Mouse (Mus musculus): ENCODE data around the gene Kcnip1.

The Kcnip1 gene

DNA sequence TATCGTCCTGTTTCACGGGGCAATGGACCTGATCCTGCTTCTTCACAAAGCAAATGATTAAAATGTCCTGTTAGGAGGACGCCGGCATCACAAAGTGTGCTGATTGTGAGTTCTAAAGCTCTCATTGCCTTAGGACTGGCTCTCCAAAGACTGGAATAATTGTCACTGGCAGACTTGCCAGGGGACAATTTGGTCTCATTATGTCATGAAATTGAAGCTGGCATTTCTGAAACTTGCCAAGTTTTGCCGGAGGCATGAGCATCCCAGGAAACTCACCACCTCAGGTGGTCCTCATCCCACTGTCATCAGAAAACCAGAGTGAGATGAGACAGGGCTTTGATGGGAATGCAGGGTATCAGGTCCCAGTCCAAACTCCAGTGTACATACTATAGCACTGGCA, 171.6 kb downstream of the Kcnip1 start:
- peak; percentile 30 to 50 for DNase-seq

DNA sequence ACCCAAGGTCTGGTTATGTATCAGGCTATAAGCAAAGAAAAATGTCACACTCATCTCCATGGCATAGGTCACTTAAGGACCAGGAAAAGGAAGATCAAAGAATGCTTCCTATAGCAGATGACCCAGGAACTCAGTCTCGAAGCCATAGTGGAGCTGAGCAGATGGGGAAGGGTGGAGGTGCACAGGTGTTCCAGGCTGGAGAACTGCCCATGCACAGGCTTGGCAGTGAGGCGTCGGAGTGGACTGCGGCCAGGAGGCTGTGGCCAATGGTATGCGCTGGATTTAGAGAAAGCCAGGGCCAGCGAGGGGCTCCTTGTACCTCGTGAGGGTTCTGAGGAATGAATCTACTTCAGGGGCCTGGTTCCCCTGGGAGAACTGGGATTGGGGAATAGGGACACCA, 172.1 kb downstream of the Kcnip1 start:
- DNase-seq: peak; percentile 85

DNA sequence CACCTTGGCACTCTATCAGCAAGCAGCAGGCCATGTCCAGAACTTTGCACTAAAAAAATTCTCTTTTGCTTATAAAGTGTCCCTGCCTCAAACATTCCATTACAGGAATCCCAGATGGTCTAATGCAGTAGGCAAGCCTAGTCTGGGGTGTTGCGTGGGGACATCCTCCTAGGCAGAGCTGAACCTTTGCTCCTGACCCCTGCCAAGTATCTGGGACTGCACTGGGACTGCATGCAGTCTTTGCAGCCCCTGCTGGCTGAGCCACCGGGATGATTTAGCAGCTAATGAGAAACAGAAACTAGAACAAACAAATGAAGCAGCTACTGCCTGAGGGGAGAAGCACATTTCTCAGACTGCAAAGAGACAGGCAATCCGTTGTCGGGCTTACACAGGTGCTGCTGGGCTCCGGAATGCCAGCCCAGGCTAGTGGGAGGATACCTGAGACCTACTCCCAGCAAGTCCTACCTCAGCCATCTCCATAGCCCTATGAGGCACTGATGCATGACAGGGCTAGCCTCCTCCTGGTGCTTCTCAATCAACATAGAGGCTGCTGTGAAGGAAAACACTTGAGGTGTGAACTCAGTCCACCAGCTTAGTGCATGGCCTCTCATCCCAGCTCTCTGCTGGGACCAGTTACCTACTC, 174.0 kb downstream of the Kcnip1 start:
- DNase-seq: no peak

DNA sequence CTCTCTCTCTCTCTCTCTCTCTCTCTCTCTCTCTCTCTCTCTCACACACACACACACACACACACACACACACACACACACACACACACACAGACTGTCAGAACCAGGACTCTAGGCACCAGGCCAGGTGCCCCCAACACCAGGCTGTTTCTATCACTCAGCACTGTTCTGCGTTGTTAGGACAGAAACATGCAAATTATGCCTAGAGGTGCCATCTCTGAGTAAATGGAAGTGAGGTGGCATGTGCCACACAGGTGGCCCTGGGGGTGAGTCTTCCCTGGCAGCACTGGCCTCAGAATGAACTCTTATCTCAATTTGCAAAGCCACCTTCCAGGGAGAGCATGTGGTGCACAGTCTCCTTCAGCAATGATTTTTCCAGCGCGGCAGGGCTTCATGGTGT, 176.9 kb downstream of the Kcnip1 start:
- DNase-seq: no peak

DNA sequence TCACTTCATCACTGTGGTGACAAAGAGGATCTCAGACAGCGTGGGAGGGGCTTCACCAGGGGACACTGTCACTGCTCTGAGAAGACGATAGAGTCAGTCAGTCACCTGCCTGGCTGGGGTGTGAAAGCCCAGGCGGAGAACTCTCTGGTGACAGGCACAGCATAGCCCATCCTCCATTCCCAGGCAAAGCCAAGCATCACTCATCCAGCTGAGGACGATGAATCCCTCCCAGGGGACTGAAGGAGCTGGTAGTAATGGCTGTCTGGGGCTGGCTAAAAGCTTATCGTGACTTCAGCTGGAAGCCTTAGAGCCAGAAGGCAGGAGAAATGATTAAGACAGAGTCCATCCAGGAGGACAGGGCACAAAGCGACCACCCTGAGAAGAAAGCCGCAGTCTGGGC, 182.8 kb downstream of the Kcnip1 start:
- no peak for DNase-seq

DNA sequence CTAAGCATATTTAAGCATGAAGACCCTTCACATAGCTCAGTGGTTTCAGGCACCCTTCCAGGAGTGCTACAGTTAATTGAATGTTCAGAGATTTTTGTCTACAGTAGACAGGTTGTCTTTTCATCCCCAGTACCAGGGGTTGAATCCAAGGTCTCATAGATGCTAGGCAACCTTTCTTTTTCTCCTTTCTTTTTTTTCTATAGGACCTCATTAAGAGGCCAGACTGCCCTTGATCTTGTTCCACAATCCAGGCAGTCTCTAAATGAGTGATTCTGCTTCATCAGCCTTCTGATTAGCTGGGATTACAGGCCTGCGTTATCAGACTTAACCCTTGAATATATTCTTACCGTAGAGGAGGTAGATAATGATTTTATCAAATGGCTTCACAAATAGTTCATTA, 189.9 kb downstream of the Kcnip1 start:
- no peak for DNase-seq

DNA sequence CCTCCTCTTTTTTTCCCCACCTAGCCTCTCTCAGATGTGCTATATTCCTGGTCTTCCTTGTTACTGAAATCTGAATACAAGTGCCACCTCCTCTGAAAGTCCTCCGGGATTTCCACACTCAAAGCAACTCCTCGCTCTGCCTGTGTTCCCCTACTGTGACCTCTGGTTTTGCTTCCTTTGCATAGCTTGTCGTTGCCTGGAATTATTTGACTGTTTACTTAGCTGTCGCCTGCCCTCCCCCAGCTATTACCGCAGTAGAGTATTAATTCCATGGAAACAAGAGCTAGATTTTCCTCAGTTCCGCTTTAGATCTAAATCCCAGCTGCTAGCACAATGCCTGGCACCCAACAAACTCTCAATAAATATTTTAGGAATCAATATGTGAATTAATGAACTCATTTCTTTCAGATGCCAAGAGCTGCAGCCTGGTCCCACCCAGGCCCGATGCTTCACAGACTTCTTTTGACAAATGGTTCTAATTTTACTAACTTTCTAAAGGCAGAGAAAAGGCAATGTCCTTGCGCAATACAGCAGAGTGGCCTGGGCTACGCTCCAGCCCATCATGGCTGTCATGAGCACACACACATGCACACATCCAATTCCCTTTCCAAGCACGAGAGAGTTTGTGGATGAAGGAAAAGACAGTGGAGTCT, 192.4 kb downstream of the Kcnip1 start:
- DNase-seq: no peak

DNA sequence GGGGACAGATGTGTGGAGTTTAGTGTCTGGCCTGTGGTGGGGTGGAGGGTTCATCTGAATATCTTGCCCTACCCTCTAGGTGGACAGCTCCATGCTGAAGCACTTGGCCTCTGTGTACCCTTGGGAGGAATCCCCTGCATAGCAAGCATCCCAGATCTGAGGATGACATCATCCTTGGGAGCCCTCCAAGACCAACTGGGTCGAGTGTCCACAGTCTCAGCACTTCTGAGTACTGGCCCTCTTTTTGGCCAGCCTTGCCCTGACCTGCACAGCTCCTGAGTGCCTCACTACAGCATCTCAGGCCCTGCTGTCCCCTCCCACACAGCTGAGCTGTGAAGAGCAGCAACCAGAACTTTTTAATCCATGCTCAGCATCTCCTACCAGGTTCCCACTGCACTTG, 193.0 kb downstream of the Kcnip1 start:
- no peak for DNase-seq

DNA sequence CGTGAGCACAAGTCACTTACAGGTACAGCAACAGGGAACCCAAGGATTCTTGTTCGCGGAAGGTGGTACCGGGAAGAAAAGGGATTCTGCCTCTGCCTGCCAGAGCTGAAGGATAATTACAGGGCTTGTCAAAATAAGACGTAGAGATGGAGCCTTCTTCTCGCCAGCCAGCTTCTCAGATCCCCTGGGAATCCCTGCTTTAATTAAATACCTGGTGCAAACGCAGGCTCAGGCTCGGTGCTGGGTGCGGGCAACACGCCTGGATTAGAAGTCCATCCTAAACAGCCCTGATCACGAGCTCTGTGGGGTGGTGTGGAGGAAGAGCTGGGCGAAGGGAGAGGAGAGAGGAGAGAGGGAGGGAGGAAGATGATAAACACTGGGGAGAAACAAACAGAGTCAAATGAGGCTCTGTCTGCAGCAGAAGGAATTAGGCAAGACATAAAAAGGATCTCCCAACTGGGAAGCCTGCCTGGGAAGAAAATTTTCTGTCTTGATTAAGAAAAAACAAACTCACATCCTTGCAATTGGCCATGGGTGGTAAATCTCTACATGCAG, 194.8 kb downstream of the Kcnip1 start:
- DNase-seq: no peak

DNA sequence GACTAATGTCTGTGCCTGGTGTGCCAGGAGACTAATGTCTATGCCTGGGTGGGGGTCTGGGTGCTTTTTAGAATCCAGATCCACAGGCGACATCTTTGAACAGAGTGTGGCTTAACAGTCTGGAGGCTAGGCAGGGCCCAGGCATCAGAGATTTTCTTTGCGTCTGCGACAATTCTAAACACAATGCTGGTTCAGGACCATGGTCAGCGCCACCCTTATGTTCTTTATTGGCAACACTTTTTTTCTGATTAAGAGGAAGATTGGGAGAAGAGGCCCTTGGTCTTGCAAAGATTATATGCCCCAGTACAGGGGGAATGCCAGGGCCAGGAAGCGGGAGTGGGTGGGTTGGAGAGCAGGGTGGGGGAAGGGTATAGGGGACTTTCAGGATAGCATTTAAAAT, 205.6 kb downstream of the Kcnip1 start:
- DNase-seq: no peak

DNA sequence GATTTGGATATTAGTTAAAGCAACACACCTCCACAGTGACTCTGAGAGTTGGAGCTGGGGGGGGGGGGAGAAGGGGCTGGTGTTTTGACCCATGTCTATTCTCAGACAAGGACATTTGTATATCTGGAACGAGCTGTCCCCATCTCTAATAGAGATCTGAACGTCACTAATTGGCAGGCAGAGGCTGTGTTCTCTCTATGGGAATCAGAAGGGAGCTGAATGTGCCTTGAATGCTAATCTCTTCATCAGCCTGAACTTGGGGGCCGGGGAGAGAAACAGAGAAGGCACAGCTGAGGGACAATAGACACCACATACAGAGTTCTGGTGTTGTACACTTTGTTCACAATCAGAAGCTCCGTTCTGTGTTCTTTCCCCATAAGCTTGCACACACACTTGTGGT, 206.4 kb downstream of the Kcnip1 start:
- no peak for DNase-seq

DNA sequence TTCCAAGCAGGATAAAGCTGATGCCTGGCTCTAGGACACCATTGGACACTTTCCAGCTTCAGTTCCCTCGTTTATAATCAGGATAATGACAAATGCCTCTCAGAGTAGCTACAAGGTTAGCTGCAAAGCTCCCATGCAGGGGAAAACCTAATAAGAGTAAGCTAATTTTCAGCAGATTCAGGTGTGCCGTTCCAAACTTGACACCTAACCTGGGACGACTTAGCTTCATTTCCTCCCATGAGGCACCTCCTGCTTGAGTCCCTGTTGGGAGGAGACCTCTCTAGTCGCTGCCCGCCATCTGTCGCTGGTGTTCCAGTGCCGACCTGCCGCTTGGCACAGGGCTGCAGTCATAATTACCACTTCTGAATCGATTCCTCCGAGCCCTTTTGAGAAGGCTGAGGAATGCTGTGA, 211.4 kb downstream of the Kcnip1 start:
- DNase-seq: peak; percentile 65 to 74

DNA sequence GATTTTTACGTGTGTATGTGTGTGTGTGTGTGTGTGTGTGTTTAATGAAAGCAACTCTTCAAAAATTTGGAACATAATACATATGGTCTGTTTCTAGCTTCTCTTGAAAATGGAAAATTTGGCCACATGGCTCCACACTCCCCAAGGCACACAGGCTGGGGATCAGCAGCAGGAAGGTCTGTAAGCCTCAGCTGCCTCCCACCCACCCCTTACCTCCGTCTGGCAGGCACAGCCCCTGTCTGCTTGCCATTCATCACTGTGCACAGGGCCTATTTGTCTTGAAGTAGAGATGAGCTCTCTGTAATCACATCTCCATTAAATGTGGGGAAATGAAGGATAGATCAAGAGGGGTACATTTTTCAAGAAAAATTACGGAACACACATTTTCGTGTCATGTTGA, 212.7 kb downstream of the Kcnip1 start:
- no peak for DNase-seq

DNA sequence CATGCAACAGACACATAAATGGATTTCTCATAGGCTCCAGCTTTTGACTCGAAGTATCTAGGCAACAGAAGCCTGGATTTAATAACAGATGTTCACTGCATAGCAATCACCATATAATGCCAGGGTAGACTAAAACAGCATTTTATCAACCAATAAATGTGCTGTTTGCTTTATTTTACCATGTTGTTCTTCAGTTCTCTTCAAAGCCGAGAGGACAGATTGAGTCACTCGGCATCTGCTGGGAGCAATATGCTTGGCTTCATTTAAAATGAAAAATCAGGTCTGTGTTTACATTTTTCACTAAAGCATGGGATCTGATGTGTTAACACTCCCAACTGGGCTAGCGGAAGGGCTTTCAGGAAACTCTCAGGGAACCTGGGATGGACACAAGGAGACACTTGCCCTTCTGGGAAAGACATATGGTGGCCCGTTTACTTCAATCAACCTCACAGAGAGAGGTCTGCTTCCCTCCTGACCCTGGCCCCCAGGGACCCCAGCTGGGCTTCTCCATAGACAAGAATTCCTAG, 220.3 kb downstream of the Kcnip1 start:
- DNase-seq: peak; percentile 33 to 41

DNA sequence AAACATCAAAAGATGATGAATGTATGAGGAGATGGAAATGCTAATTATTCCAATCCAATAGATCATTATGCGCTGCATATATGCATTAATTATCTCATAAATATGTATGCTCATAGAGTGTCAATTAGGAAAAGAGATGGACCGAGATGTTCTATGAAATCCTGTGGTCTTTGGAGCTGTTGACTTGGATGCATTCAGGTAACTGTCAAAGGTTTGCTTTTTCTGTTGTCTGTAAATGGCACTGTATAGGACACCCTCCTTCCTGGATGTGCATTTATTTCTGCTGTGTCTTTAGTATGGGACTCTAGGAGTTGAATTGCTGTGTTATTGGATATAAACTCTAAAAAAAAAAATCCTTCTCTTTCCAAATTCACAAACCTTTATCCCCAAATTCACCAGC, 220.9 kb downstream of the Kcnip1 start:
- DNase-seq: no peak

DNA sequence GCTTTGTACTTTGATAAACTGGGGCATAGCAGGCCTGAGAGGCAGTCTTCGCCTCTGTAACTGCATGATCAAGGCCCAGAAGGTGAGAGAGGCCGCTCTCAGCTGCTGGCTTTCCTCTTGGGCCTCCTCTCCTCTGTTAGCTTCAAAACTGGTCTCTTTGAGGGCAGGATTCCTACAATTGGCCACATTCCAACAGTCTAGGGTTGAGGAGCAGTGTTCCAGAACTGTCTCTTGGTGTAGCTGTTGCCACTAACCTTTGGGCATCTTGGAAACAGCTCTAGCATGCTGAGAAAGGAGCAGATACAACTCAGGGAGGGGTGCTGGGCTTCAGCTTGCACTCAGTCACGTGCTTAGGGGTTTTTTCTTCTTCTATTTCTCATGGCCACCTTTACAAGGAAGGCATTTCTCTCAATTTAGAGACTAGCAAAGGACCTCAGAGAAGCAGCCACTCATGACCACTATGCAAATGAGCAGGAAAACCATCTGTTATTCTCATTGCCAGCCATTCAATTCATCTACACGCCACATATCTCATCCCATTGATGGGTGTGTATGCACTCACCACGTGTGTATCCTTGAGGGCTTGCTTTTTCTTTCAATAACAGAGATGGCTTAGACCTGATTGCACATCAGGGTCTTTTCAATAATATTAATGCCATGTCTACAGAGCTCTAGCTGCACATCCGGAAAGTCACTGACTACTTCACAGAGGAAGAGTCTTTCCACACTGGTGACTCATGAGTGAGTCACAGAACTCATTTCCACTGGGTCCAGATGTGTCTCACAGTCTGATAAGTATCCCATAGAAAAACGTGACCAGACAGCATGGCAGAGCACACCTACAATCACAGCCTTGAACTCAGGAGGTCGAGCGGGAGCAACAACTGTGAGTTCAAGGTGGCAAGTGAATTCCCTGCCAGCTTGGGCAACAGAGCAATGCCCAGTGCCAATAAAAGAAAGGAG, 225.7 kb downstream of the Kcnip1 start:
- DNase-seq: no peak

DNA sequence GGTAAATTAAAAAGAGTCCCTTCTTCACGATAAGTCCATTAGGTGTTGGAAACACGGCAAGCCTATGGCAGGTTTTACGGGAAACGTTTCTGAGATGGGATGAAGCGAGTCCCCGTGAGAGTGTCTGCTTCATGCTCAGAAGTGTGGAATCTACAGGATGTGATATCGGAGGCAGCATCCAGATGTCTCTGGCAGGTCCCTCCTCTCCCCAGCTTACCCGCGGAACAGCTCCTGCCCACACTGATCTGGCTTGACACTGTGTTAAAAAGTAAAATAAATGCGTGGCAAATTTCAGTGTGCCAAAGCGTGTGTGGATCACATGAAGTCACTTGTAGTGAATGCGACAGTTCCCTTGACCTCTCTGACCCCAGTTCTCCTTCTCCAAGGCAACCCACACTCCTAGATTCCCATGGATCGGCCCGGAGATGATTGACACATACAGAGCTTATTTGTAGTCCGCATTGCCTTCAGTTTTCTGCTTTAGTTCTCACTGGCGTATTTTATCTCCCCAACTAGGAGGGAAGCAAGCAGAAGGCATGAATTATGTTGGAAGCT, 231.7 kb downstream of the Kcnip1 start:
- no peak for DNase-seq

DNA sequence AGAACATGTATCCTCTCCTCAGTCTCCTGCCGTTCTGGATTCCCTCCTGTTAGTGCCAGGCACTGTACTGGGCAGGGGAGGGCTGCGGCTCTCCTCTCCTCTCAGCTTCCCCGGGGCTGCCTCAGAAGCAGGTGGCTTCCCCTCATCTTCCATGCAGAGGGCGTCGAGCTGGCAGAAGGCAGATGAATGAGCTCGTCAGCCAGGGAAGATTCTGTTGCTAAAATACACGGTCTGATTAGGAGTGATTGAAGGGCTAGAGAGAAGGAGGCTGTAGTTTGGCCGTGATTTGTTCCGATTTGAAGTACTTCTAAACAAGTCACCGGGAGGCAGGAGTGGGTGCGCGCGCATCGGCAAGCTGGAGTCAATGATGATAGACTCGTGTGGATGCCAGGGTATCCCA, 236.3 kb downstream of the Kcnip1 start:
- no peak for DNase-seq

DNA sequence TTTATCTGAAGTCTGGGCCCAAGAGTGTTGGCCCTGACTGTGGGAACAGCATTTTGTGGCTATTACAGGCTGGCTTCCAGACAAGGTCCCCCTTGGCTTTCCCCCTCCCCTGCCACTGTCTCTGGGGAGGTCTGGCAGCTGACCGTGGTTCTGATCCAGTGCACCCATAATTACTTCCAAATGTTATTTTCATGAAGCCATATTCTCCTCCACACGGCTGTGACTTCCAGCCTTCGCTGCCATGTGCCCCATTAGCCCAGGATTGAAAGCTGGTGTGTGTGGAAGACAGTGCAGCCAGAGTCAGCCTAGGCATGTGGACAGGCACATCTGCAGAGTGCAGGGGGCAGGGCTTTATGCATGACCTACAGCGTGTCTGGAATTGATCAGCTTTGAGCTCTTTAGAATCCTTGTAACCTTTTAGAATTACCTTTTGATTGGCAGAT, 240.5 kb downstream of the Kcnip1 start:
- DNase-seq: no peak

DNA sequence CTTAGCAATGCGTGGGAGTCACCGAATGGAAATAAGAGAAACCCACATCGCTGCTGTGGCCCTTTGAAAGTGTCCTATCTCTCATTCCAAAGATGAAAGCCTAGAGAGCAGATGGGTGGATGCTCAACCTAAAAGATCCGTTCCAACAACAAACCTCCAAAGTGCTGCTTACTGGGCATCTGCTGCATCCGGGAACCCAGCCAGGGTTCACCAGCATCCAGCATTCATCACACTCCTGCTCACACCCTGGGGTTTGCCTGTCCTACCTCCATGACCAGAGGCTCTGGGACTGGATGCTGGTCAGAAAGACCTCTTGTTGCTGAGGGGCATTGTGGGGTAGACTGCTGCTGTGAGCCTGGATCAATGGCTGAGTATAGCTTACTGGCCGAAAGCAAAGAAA, 241.4 kb downstream of the Kcnip1 start:
- peak; percentile 20 to 28 for DNase-seq

DNA sequence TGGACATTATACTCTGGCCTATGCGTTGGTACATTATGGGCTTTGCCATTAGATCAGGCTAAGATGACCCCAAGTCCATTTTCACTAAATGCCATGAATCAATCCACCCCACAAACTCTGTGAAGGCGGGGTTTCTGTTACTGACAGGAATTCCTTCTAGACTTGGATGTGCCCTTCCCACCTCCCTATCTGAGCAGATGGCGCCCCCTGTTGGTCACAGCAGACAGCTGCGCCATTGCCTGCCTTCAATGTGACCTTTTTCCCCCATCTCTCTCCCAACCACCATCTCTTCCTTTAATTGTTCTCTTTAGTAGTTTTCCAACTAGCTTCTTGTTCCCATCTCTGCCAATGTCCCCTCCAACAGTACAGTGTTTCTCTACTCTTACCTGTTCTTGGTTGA, 243.0 kb downstream of the Kcnip1 start:
- DNase-seq: no peak

DNA sequence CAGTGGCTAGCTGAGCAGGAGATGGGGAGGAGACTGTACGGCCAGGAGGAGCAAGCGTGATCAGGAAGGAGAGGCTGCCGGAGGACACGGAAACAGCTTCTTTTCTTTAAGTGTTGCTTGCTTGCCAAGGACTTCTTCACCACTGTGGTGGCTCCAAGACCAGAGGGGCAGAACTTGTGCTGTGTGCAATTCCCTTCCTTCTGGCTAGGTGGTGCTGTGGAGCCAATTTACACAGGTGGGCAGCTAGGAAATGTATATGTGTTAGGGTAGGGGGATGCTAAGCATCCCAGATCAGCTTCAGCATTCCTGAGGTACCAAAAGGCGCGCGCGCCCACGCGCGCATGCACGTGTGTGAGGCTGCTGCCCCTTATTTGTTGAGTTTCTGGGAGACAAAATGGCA, 243.5 kb downstream of the Kcnip1 start:
- DNase-seq: no peak

DNA sequence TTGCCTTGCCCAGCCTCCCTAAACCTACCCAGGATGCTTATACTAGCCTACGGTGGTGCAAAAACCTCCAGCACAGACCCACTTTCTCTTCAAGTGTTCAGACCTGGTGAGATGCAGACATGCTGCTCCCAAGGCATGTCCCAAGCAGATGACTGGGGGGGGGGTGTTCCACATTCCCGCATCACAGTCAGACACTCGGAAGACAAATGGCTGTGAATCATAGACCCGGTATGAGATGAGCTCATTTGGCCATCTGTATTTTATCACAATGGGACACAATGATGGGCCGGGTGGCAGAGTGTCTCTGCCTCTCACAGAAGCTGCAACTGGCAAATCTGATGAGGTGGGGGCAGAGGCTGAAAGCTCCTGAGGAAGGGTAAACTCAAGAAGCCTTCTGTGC, 244.2 kb downstream of the Kcnip1 start:
- no peak for DNase-seq

Measured in cerebellum, postnatal 36 days (tissue).